ENCODE assay signal across 8 mouse cellular contexts in genomic region chr11:88161651-88162362, GRCm38 (mm10). TPM values are rescaled to one million over a fixed set of nuclear protein-coding genes. Genes with fewer than 3 reads are reported as not detected.
DNase-seq lines count a peak whose midpoint lies in the region; ATAC-seq and TF ChIP-seq lines count a peak whose summit lies in the region.

No protein-coding gene starts in this region.

- TF ChIP-seq CTCF in E14TG2a.4 (conservative IDR thresholded peaks at IDR 0.05; ENCODE audit: low read length): peak; percentile 53
- TF ChIP-seq CTCF in lung, embryonic 14.5 days (IDR thresholded peaks at IDR 0.05; ENCODE audit: low read depth): peak; percentile 92
- peak; percentile 68; the same call in 1 of the 2 replicates for TF ChIP-seq CTCF in testis, adult 2 months (IDR thresholded peaks at IDR 0.05; ENCODE audit: control insufficient read depth, insufficient read depth, insufficient replicate concordance, low read depth, low read length)

- ATAC-seq in cerebellum, adult (ENCODE audit: insufficient number of reproducible peaks, low FRiP score, low TSS enrichment): peak; percentile 81
- ATAC-seq in forebrain, embryonic 16.5 days: peak; percentile 68
- ATAC-seq in lung, embryonic 14.5 days (ENCODE audit: insufficient read depth): peak; percentile 68
- peak; percentile 60 for ATAC-seq in neural tube, embryonic 15.5 days (ENCODE audit: low FRiP score)

- peaks cover 10% of the 10 kb centered on the region for H3K27me3 ChIP-seq in E14TG2a.4 (ENCODE audit: insufficient read depth, low read length)
- no peaks in the 10 kb centered on the region for H3K27me3 ChIP-seq in forebrain, embryonic 16.5 days (replicated peaks; ENCODE audit: control insufficient read depth, insufficient read depth, low read length)
- H3K27me3 ChIP-seq in lung, embryonic 14.5 days (ENCODE audit: insufficient read depth, low read length): no peaks in the 10 kb centered on the region
- H3K27me3 ChIP-seq in neural tube, embryonic 15.5 days (replicated peaks): no peaks in the 10 kb centered on the region
- no peaks in the 10 kb centered on the region for H3K27me3 ChIP-seq in testis, adult 2 months (ENCODE audit: control insufficient read depth, insufficient read depth, low read length)

- H3K4me1 ChIP-seq in E14TG2a.4 (replicated peaks; ENCODE audit: low read depth, low read length): peaks cover 71% of the 10 kb centered on the region
- H3K4me1 ChIP-seq in forebrain, embryonic 16.5 days (replicated peaks; ENCODE audit: control insufficient read depth, insufficient read depth, low read length): peaks cover 29% of the 10 kb centered on the region
- H3K4me1 ChIP-seq in lung, embryonic 14.5 days (ENCODE audit: insufficient read depth): peaks cover 41% of the 10 kb centered on the region
- peaks cover 63% of the 10 kb centered on the region for H3K4me1 ChIP-seq in neural tube, embryonic 15.5 days
- peaks cover 18% of the 10 kb centered on the region for H3K4me1 ChIP-seq in testis, adult 2 months (ENCODE audit: control insufficient read depth, insufficient read depth, low read length)

- peak overlapping the region; percentile 62 for H3K4me3 ChIP-seq in E14TG2a.4 (replicated peaks; ENCODE audit: low read length)
- H3K4me3 ChIP-seq in forebrain, embryonic 16.5 days (replicated peaks; ENCODE audit: low read length): peak overlapping the region; percentile 49
- H3K4me3 ChIP-seq in lung, embryonic 14.5 days (ENCODE audit: low read depth, low read length): peak overlapping the region; percentile 33
- H3K4me3 ChIP-seq in neural tube, embryonic 15.5 days (replicated peaks): peak overlapping the region; percentile 44
- peak overlapping the region; percentile 85 for H3K4me3 ChIP-seq in testis, adult 2 months (ENCODE audit: control insufficient read depth, low read depth, low read length)

- peak overlapping the region; percentile 90 for H3K4me2 ChIP-seq in forebrain, embryonic 16.5 days (ENCODE audit: low read length)
- H3K4me2 ChIP-seq in lung, embryonic 14.5 days: peak overlapping the region; percentile 80
- peak overlapping the region; percentile 79 for H3K4me2 ChIP-seq in neural tube, embryonic 15.5 days

- H3K9me3 ChIP-seq in E14TG2a.4 (ENCODE audit: low read length): no peaks in the 10 kb centered on the region
- H3K9me3 ChIP-seq in forebrain, embryonic 16.5 days (ENCODE audit: control insufficient read depth, low read length): no peaks in the 10 kb centered on the region
- H3K9me3 ChIP-seq in lung, embryonic 14.5 days (ENCODE audit: low read depth, low read length): no peaks in the 10 kb centered on the region
- H3K9me3 ChIP-seq in neural tube, embryonic 15.5 days (replicated peaks): no peaks in the 10 kb centered on the region

- peak overlapping the region; percentile 57 for H3K9ac ChIP-seq in forebrain, embryonic 16.5 days (replicated peaks; ENCODE audit: low read depth, low read length)
- no peak overlapping the region; the same call in 1 of the 2 replicates for H3K9ac ChIP-seq in lung, embryonic 14.5 days
- peak overlapping the region; percentile 49 for H3K9ac ChIP-seq in neural tube, embryonic 15.5 days (replicated peaks)

- WGBS in forebrain, embryonic 16.5 days: 1% methylated on average over 13 of the region's 15 CpGs
- WGBS in lung, embryonic 14.5 days: 2% methylated on average over 14 of the region's 15 CpGs
- 3% methylated on average over 13 of the region's 15 CpGs for WGBS in neural tube, embryonic 15.5 days

- H3K36me3 ChIP-seq in E14TG2a.4 (ENCODE audit: insufficient read depth, low read length): no peaks in the 10 kb centered on the region
- H3K36me3 ChIP-seq in forebrain, embryonic 16.5 days (ENCODE audit: control insufficient read depth, insufficient read depth): no peaks in the 10 kb centered on the region
- no peaks in the 10 kb centered on the region for H3K36me3 ChIP-seq in lung, embryonic 14.5 days (ENCODE audit: insufficient read depth)
- H3K36me3 ChIP-seq in neural tube, embryonic 15.5 days: no peaks in the 10 kb centered on the region
- H3K36me3 ChIP-seq in testis, adult 2 months (ENCODE audit: control insufficient read depth, insufficient read depth, low read length): no peaks in the 10 kb centered on the region

- intact Hi-C loops in heart, postnatal 36 days (cut with DNase I): loop anchor here (2.0 to 5.0 kb wide), 5 partner anchors 35 to 101 kb away; partner anchors contain the start of genes Cuedc1 and Vezf1

- TF ChIP-seq POLR2A in testis, adult 2 months (IDR thresholded peaks at IDR 0.05; ENCODE audit: control insufficient read depth, low read depth, low read length): no peak

- DNase-seq in heart, postnatal 36 days: peak; percentile 90 to 91
- DNase-seq in layer of hippocampus, adult 9-10 months (ENCODE audit: low spot score): peak; percentile 57
- peak; percentile 92 for DNase-seq in lung, embryonic 14.5 days

- peak overlapping the region; percentile 63 for H3K27ac ChIP-seq in forebrain, embryonic 16.5 days (ENCODE audit: low read length)
- H3K27ac ChIP-seq in lung, embryonic 14.5 days (ENCODE audit: low read depth): peak overlapping the region; percentile 91
- peak overlapping the region; percentile 92 for H3K27ac ChIP-seq in neural tube, embryonic 15.5 days (replicated peaks)
- 0 out of 2 replicates have a peak overlapping the region, but pooled peaks have one; percentile 2 for H3K27ac ChIP-seq in testis, adult 2 months (ENCODE audit: control insufficient read depth, insufficient read depth, low read depth, low read length)

RNA-seq across cellular contexts. Expression of gene Mrps23, which starts 42.4 kb away (rescaled TPM):
- polyA plus RNA-seq in forebrain, embryonic 16.5 days (2015; fragmentation: Nextera tagmentation; extraction: Ambion mirVana): 64.9 and 68.8 TPM in 2 replicates
- total RNA-seq in heart, postnatal 36 days (2021): 100 to 1,000 TPM; 273 to 312 TPM
- polyA plus RNA-seq in lung, embryonic 14.5 days (2014; fragmentation: Nextera tagmentation; extraction: Ambion mirVana): 55.1 and 57.6 TPM in 2 replicates
- 64.9 and 66.2 TPM in 2 replicates for polyA plus RNA-seq in neural tube, embryonic 15.5 days (2015; fragmentation: Nextera tagmentation; extraction: Ambion mirVana)
- polyA plus RNA-seq in testis, adult 2 months (2012; rRNA removed): 29.8 and 46.7 TPM in 2 replicates

Comparison
In these comparisons a context has a peak if more than half of its experiments do, and no peak if none do; other contexts are left out.
1. Peak in every context shown above with its lines: DNase-seq, ATAC-seq, H3K4me3 ChIP-seq and H3K27ac ChIP-seq.
2. H3K4me3 ChIP-seq: peak in every context shown above with its lines; median percentile 85 in testis, adult 2 months; 62 in E14TG2a.4; 49 in forebrain, embryonic 16.5 days; 44 in neural tube, embryonic 15.5 days; 33 in lung, embryonic 14.5 days.
3. H3K27ac ChIP-seq: peak in every context shown above with its lines; median percentile 92 in neural tube, embryonic 15.5 days; 91 in lung, embryonic 14.5 days; 63 in forebrain, embryonic 16.5 days; 2 in testis, adult 2 months.